Mouse (Mus musculus): ENCODE measurements at regions not wholly inside any gene's neighbourhood (a gene's known extent, or its start where the extent isn't known, plus 50 kb on each side); places are given as distances from the start of the nearest gene placed in this dataset.

DNA sequence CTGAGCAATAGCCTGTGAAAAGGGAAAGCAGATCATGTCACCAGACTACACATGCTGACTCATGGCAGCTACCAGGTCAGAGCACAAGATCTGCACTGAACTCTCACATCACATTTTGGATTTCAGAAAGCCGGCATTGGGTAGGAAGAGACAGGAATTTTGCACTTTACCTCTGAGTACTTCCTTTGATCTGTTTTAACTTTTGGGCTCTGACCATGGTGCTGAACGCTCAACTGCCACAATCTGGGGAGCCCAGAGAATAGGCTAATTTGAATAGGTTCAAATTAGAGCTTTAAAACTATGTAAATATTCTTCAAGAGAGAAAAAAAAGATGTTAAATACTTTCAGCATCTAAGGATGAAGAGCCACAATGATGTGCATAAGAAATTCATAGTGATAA is 285.7 kb downstream of the Hao1 start:
- no peak for TF ChIP-seq CTCF (IDR thresholded peaks at IDR 0.05; ENCODE audit: borderline replicate concordance, insufficient read depth, low read depth, low read length)
- no peak for TF ChIP-seq POLR2A (IDR thresholded peaks at IDR 0.05; ENCODE audit: borderline replicate concordance, insufficient read depth, low read length)
